In genomic region chr6:125313546-125314230, GRCm38 (mm10) we compare ENCODE assay signal across 8 mouse cellular contexts. TPM values are rescaled to one million over a fixed set of nuclear protein-coding genes. Genes with fewer than 3 reads are reported as not detected.
DNase-seq lines count a peak whose midpoint lies in the region; ATAC-seq and TF ChIP-seq lines count a peak whose summit lies in the region.

TSS of gene Ltbr (minus strand) at chr6:125313885.

- peak; percentile 55 for ATAC-seq in embryonic facial prominence, embryonic 11.5 days (replicated peaks; ENCODE audit: insufficient number of reproducible peaks, low FRiP score, low TSS enrichment, low read depth)
- ATAC-seq in liver, embryonic 14.5 days (ENCODE audit: insufficient read depth) = peak; percentile 83
- ATAC-seq in stomach, embryonic 14.5 days (ENCODE audit: insufficient number of reproducible peaks, insufficient read depth, low FRiP score, low read depth) = peak; percentile 90

- peaks cover 4% of the 10 kb centered on the region; the same call in 1 of the 2 replicates for H3K4me1 ChIP-seq in embryonic facial prominence, embryonic 11.5 days (ENCODE audit: control insufficient read depth, insufficient read depth, low read length)
- peaks cover 0 to 4% of the 10 kb centered on the region in 2 experiments; a peak in 1 of 4 replicates for H3K4me1 ChIP-seq in liver, embryonic 14.5 days (replicated peaks; ENCODE audit: control insufficient read depth in 2 of 2, insufficient read depth in 2 of 2, low read length in 1 of 2)
- H3K4me1 ChIP-seq in stomach, embryonic 14.5 days (ENCODE audit: control insufficient read depth, insufficient read depth, low read length) = peaks cover 21% of the 10 kb centered on the region; the same call in 1 of the 2 replicates

- H3K27me3 ChIP-seq in embryonic facial prominence, embryonic 11.5 days (ENCODE audit: control insufficient read depth, insufficient read depth, low read length) = no peaks in the 10 kb centered on the region
- H3K27me3 ChIP-seq in liver, embryonic 14.5 days (ENCODE audit: control insufficient read depth, insufficient read depth, low read length) = peaks cover 2% of the 10 kb centered on the region; the same call in 1 of the 2 replicates
- no peaks in the 10 kb centered on the region for H3K27me3 ChIP-seq in stomach, embryonic 14.5 days (ENCODE audit: control insufficient read depth, insufficient read depth, low read length)

- TF ChIP-seq CTCF in liver, embryonic 14.5 days (IDR thresholded peaks at IDR 0.05; ENCODE audit: low read depth) = no peak

- peak; percentile 36 to 57 for DNase-seq in spleen, adult 18-20 months
- no peak for DNase-seq in spleen, adult 12 weeks (ENCODE audit: low spot score)
- peak; percentile 76 for DNase-seq in embryonic facial prominence, embryonic 11.5 days (ENCODE audit: low spot score)
- peak; percentile 88 for DNase-seq in heart, adult 8-10 months (ENCODE audit: low spot score)
- DNase-seq in kidney, adult 8-10 months = peak; percentile 86 to 90
- peak; percentile 37 to 43 (median 38) for DNase-seq in liver, embryonic 14.5 days (ENCODE audit: low read depth in 3 of 3, low spot score in 3 of 3)
- peak; percentile 33 for DNase-seq in naive thymus-derived CD4-positive, alpha-beta T cell, adult 2 months (ENCODE audit: low read depth)

- H3K36me3 ChIP-seq in embryonic facial prominence, embryonic 11.5 days (replicated peaks; ENCODE audit: control insufficient read depth, insufficient read depth, low read depth, low read length) = no peaks in the 10 kb centered on the region
- no peaks in the 10 kb centered on the region; the same call in 1 of the 2 replicates for H3K36me3 ChIP-seq in liver, embryonic 14.5 days (replicated peaks; ENCODE audit: control insufficient read depth, insufficient read depth, low read depth)
- peaks cover 9% of the 10 kb centered on the region; the same call in 1 of the 2 replicates for H3K36me3 ChIP-seq in stomach, embryonic 14.5 days (ENCODE audit: control insufficient read depth, insufficient read depth, low read length)

- H3K4me3 ChIP-seq in embryonic facial prominence, embryonic 11.5 days (ENCODE audit: low read depth, low read length) = peak within 1 kb of the TSS; percentile 41
- peak within 1 kb of the TSS; percentile 56 to 67 for H3K4me3 ChIP-seq in liver, embryonic 14.5 days (ENCODE audit: insufficient read depth in 1 of 2, low read depth in 2 of 2, low read length in 2 of 2)
- peak within 1 kb of the TSS; percentile 60 for H3K4me3 ChIP-seq in stomach, embryonic 14.5 days (ENCODE audit: low read depth, low read length)

- TF ChIP-seq EP300 in liver, embryonic 14.5 days (IDR thresholded peaks at IDR 0.05; ENCODE audit: low read depth) = no peak

- H3K27ac ChIP-seq in embryonic facial prominence, embryonic 11.5 days (replicated peaks; ENCODE audit: low read depth, low read length) = peak within 1 kb of the TSS; percentile 53; the same call in 1 of the 2 replicates
- no peak within 1 kb of the TSS for H3K27ac ChIP-seq in liver, embryonic 14.5 days
- peak within 1 kb of the TSS; percentile 83 for H3K27ac ChIP-seq in stomach, embryonic 14.5 days (ENCODE audit: low read length)

- peak within 1 kb of the TSS; percentile 78 for H3K4me2 ChIP-seq in embryonic facial prominence, embryonic 11.5 days (ENCODE audit: low read depth, low read length)
- peak within 1 kb of the TSS; percentile 52 for H3K4me2 ChIP-seq in liver, embryonic 14.5 days (ENCODE audit: low read depth)
- peak within 1 kb of the TSS; percentile 74 for H3K4me2 ChIP-seq in stomach, embryonic 14.5 days (replicated peaks; ENCODE audit: low read depth, low read length)

- peak within 1 kb of the TSS; percentile 84 for H3K9ac ChIP-seq in embryonic facial prominence, embryonic 11.5 days (replicated peaks; ENCODE audit: low read length)
- peak within 1 kb of the TSS; percentile 50 for H3K9ac ChIP-seq in liver, embryonic 14.5 days (replicated peaks)
- H3K9ac ChIP-seq in stomach, embryonic 14.5 days (replicated peaks; ENCODE audit: low read depth, low read length) = peak within 1 kb of the TSS; percentile 89

- no peaks in the 10 kb centered on the region for H3K9me3 ChIP-seq in embryonic facial prominence, embryonic 11.5 days (replicated peaks; ENCODE audit: control insufficient read depth, low read length)
- H3K9me3 ChIP-seq in liver, embryonic 14.5 days (ENCODE audit: control insufficient read depth, low read length) = no peaks in the 10 kb centered on the region
- no peaks in the 10 kb centered on the region for H3K9me3 ChIP-seq in stomach, embryonic 14.5 days (ENCODE audit: control insufficient read depth, low read depth, low read length)

- WGBS in embryonic facial prominence, embryonic 11.5 days = under 1% methylated on average over 41 of the region's 46 CpGs
- WGBS in liver, embryonic 14.5 days (ENCODE audit: insufficient replicate concordance) = 1% methylated on average over 40 of the region's 46 CpGs
- 3% methylated on average over 44 of the region's 46 CpGs for WGBS in stomach, embryonic 14.5 days

RNA-seq across cellular contexts. Expression of gene Ltbr, which starts in this region (rescaled TPM):
- polyA plus RNA-seq in embryonic facial prominence, embryonic 11.5 days (2014; fragmentation: Nextera tagmentation; extraction: Ambion mirVana) = 22.8 and 24.3 TPM in 2 replicates
- total RNA-seq in heart, adult 8-10 months (2022) = 10 to 100 TPM; 24.4 to 26.2 (median 25.5) TPM
- 12.3 and 12.5 TPM in 2 replicates for polyA plus RNA-seq in liver, embryonic 14.5 days (2012; rRNA removed)
- polyA plus RNA-seq in liver, embryonic 14.5 days (2014; fragmentation: Nextera tagmentation; extraction: Ambion mirVana) = 15.2 and 15.7 TPM in 2 replicates
- polyA plus RNA-seq in stomach, embryonic 14.5 days (2014; fragmentation: Nextera tagmentation; extraction: Ambion mirVana) = 55.1 and 62.6 TPM in 2 replicates
